Mouse (Mus musculus): ENCODE data around the gene Cap1. TPM values are rescaled to one million over a fixed set of nuclear protein-coding genes. Genes with fewer than 3 reads are reported as not detected.
A peak's percentile ranks its signal among the peaks of the same experiment; 100 is the strongest.

Gene Cap1
- polyA plus RNA-seq, 1 experiment: 346 TPM

DNA sequence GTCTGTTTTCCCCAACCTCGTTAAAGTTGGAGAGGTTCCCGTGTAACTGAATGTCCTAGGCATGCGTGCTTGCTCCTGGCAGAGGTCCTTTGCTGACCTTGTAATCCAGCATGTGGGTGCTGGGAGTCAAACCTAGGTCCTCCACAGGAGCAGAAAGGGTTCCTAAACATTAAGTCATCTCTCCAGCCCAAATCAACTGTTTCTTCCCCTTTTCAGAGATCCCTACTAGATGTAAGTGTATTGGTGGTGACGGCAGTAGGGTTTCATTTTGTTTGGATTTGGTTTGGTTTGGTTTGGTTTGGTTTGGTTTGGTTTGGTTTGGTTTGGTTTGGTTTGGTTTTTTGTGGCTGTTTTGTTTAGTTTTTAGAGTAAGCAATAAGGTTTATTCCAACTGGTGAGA, 11.9 kb upstream of the Cap1 start:
- H3K4me3 ChIP-seq (replicated peaks; ENCODE audit: control insufficient read depth, low read depth, low read length): no peak overlapping the region
- no peak overlapping the region for H3K27ac ChIP-seq (ENCODE audit: control insufficient read depth, insufficient read depth, low read depth, low read length, poor library complexity)
- WGBS: 54% methylated on average over 4 of the region's 4 CpGs
- TF ChIP-seq CTCF (IDR thresholded peaks at IDR 0.05; ENCODE audit: control insufficient read depth, insufficient read depth, low read length) (no peak), POLR2A (IDR thresholded peaks at IDR 0.05; ENCODE audit: borderline replicate concordance, control insufficient read depth, low read depth, low read length) (no peak)
- H3K4me1 ChIP-seq (ENCODE audit: control insufficient read depth, insufficient read depth, low read length): peaks cover 3% of the 10 kb centered on the region; the same call in 1 of the 2 replicates

- TF ChIP-seq POLR2A (IDR thresholded peaks at IDR 0.05; ENCODE audit: borderline replicate concordance, control insufficient read depth, low read depth, low read length) (no peak), CTCF (IDR thresholded peaks at IDR 0.05; ENCODE audit: control insufficient read depth, insufficient read depth, low read length) (no peak)
- 3% methylated on average over 5 of the region's 5 CpGs for WGBS
- Histone ChIP-seq H3K27ac (ENCODE audit: control insufficient read depth, insufficient read depth, low read depth, low read length, poor library complexity) (peak overlapping the region; percentile 78; the same call in 1 of the 2 replicates), H3K4me1 (ENCODE audit: control insufficient read depth, insufficient read depth, low read length) (peaks cover 6% of the 10 kb centered on the region), H3K4me3 (replicated peaks; ENCODE audit: control insufficient read depth, low read depth, low read length) (no peak overlapping the region)
These were observed 6.3 kb upstream of the Cap1 start for GRCm38 (mm10) chr4:122892157-122892556.

GRCm38 (mm10) chr4:122891597-122891996, 5.7 kb upstream of the Cap1 start:
- no peak overlapping the region for H3K4me3 ChIP-seq (replicated peaks; ENCODE audit: control insufficient read depth, low read depth, low read length)
- 57% methylated on average over 1 of the region's 1 CpGs for WGBS
- no peak overlapping the region for H3K27ac ChIP-seq (ENCODE audit: control insufficient read depth, insufficient read depth, low read depth, low read length, poor library complexity)
- peaks cover 6% of the 10 kb centered on the region for H3K4me1 ChIP-seq (ENCODE audit: control insufficient read depth, insufficient read depth, low read length)
- no peak for TF ChIP-seq POLR2A (IDR thresholded peaks at IDR 0.05; ENCODE audit: borderline replicate concordance, control insufficient read depth, low read depth, low read length)
- TF ChIP-seq CTCF (IDR thresholded peaks at IDR 0.05; ENCODE audit: control insufficient read depth, insufficient read depth, low read length): no peak

GRCm38 (mm10) chr4:122890881-122891481, 5.1 kb upstream of the Cap1 start:
- 46% methylated on average over 3 of the region's 3 CpGs for WGBS
- H3K4me3 ChIP-seq (replicated peaks; ENCODE audit: control insufficient read depth, low read depth, low read length): no peak overlapping the region
- TF ChIP-seq CTCF (IDR thresholded peaks at IDR 0.05; ENCODE audit: control insufficient read depth, insufficient read depth, low read length) (no peak), POLR2A (IDR thresholded peaks at IDR 0.05; ENCODE audit: borderline replicate concordance, control insufficient read depth, low read depth, low read length) (no peak)
- H3K4me1 ChIP-seq (ENCODE audit: control insufficient read depth, insufficient read depth, low read length): peaks cover 6% of the 10 kb centered on the region
- peak overlapping the region; percentile 21; the same call in 1 of the 2 replicates for H3K27ac ChIP-seq (ENCODE audit: control insufficient read depth, insufficient read depth, low read depth, low read length, poor library complexity)

- Histone ChIP-seq H3K27ac (ENCODE audit: control insufficient read depth, insufficient read depth, low read depth, low read length, poor library complexity) (peak overlapping the region; percentile 99), H3K4me3 (replicated peaks; ENCODE audit: control insufficient read depth, low read depth, low read length) (no peak overlapping the region), H3K4me1 (ENCODE audit: control insufficient read depth, insufficient read depth, low read length) (peaks cover 6% of the 10 kb centered on the region)
- 70% methylated on average over 2 of the region's 2 CpGs for WGBS
- TF ChIP-seq CTCF (IDR thresholded peaks at IDR 0.05; ENCODE audit: control insufficient read depth, insufficient read depth, low read length) (no peak), POLR2A (IDR thresholded peaks at IDR 0.05; ENCODE audit: borderline replicate concordance, control insufficient read depth, low read depth, low read length) (no peak)
These were observed 1.5 kb upstream of the Cap1 start for GRCm38 (mm10) chr4:122887336-122887735.

- WGBS: under 1% methylated on average over 19 of the region's 19 CpGs
- Histone ChIP-seq H3K4me3 (replicated peaks; ENCODE audit: control insufficient read depth, low read depth, low read length) (peak overlapping the region; percentile 72), H3K4me1 (ENCODE audit: control insufficient read depth, insufficient read depth, low read length) (peaks cover 10% of the 10 kb centered on the region), H3K27ac (ENCODE audit: control insufficient read depth, insufficient read depth, low read depth, low read length, poor library complexity) (peak overlapping the region; percentile 99)
- TF ChIP-seq POLR2A (IDR thresholded peaks at IDR 0.05; ENCODE audit: borderline replicate concordance, control insufficient read depth, low read depth, low read length): no peak
- TF ChIP-seq CTCF (IDR thresholded peaks at IDR 0.05; ENCODE audit: control insufficient read depth, insufficient read depth, low read length): no peak
These were observed 861 bp upstream of the Cap1 start for GRCm38 (mm10) chr4:122886579-122887254.

- Histone ChIP-seq H3K27ac (ENCODE audit: control insufficient read depth, insufficient read depth, low read depth, low read length, poor library complexity) (peak overlapping the region; percentile 99; the same call in 1 of the 2 replicates), H3K4me1 (ENCODE audit: control insufficient read depth, insufficient read depth, low read length) (peaks cover 7% of the 10 kb centered on the region; the same call in 1 of the 2 replicates), H3K4me3 (replicated peaks; ENCODE audit: control insufficient read depth, low read depth, low read length) (peak overlapping the region; percentile 76)
- under 1% methylated on average over 12 of the region's 12 CpGs for WGBS
- no peak for TF ChIP-seq POLR2A (IDR thresholded peaks at IDR 0.05; ENCODE audit: borderline replicate concordance, control insufficient read depth, low read depth, low read length)
- no peak for TF ChIP-seq CTCF (IDR thresholded peaks at IDR 0.05; ENCODE audit: control insufficient read depth, insufficient read depth, low read length)
These were observed 1.1 kb downstream of the Cap1 start for GRCm38 (mm10) chr4:122884481-122885340.

GRCm38 (mm10) chr4:122884051-122884450, 1.8 kb downstream of the Cap1 start:
- Histone ChIP-seq H3K4me3 (replicated peaks; ENCODE audit: control insufficient read depth, low read depth, low read length) (peak overlapping the region; percentile 76), H3K4me1 (ENCODE audit: control insufficient read depth, insufficient read depth, low read length) (peaks cover 7% of the 10 kb centered on the region; the same call in 1 of the 2 replicates), H3K27ac (ENCODE audit: control insufficient read depth, insufficient read depth, low read depth, low read length, poor library complexity) (peak overlapping the region; percentile 99; the same call in 1 of the 2 replicates)
- WGBS: 3% methylated on average over 2 of the region's 2 CpGs
- TF ChIP-seq CTCF (IDR thresholded peaks at IDR 0.05; ENCODE audit: control insufficient read depth, insufficient read depth, low read length) (no peak), POLR2A (IDR thresholded peaks at IDR 0.05; ENCODE audit: borderline replicate concordance, control insufficient read depth, low read depth, low read length) (no peak)

All from bone marrow, adult 2 months (tissue).